Mouse (Mus musculus) gastrocnemius, postnatal 10 days (tissue): Measurements from ENCODE around the gene Cxxc4. TPM values are rescaled to one million over a fixed set of nuclear protein-coding genes. Genes with fewer than 3 reads are reported as not detected.
"Not testable (repeated sequence)": the region's sequence is repeated elsewhere in the genome, so short reads cannot be mapped to it uniquely, and the experiment has no call there.

ENCODE experiments used
- DNase-seq: peaks from one replicate; pipeline ENCODE4 v3.0.0; 2021; ENCODE audit warnings: mixed read lengths
- long read RNA-seq, 2 experiments: library from polyadenylated mRNA; stranded (forward); transcript quantifications; one replicate each; pipeline ENCODE4 v2.0.0; 2021
- total RNA-seq, 2 experiments: library from RNA; stranded (reverse); gene quantifications; 2 replicates each; pipeline ENCODE4 v1.2.3; 2021

The Cxxc4 gene
- total RNA-seq, result 1 to 10 TPM in 1 of 2 experiments, under 1 TPM in 1; 0.82 to 1.3 TPM
- long read RNA-seq, experiment 1, partial matches to known transcripts, result 0 of 1 reads
- long read RNA-seq, experiment 1, other reads (novel, unspliced or antisense), result 1 of 1 reads
- long read RNA-seq, experiment 2, result 0 reads

DNA sequence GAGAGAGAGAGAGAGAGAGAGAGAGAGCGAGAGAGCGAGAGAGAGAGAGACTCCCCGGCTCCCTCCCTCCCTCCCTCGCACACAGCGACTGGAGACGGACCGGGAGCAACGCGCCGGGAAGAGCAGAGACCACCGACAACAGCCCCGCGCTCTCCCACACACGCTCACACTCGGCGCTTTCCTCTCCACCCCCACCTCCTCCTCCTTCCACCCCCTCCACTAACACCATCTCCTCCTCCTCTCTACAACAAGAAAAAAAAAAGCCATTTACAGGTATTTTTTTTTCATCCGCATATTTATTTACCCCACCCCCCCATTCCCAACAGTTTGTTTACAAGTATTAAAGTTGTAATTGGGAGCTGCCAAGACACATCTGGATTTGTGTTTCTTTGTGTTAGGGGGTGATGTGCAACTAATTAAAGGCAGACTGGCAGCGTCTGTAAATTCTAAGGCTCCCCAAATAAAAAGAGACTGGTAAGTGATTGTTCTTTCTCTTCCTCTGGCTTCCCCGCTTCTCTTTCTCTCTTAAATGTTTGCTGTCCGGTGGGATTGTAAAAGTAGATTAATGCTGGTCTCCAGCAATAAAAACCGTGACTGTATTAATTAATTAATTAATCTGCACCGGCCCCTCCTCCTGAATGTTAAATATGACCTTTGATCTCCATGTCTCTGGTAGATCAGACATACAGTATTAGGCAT lies at the start of gene Cxxc4:
TSS of gene Cxxc4 (plus strand) at position 71 of the 699 bp plus-strand sequence.
- DNase-seq, result no peak

- DNase-seq, result no peak
Observed at GRCm38 (mm10) chr3:134188979-134189946, 47.0 kb upstream of the Cxxc4 start.

DNA sequence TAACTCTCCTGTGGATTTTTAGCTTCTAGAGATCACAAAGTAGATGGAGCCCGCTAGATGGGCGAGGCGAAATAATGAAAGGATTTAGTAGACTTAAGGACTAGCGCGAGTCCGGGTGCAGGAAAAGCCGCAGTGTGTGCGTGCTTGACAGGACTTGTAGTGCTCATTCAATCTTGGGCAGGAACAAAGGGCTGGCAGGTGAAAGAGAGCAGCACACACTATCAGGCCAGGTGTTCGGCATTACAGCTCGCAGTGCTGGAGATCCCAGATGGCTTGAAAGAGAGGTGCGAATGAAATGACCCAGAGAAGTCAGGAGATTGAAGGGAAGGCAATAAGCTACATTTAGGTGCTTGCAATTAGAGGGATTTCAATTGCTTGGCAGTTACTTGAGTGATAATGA lies 46.2 kb upstream of the Cxxc4 start:
- DNase-seq, result no peak

DNA sequence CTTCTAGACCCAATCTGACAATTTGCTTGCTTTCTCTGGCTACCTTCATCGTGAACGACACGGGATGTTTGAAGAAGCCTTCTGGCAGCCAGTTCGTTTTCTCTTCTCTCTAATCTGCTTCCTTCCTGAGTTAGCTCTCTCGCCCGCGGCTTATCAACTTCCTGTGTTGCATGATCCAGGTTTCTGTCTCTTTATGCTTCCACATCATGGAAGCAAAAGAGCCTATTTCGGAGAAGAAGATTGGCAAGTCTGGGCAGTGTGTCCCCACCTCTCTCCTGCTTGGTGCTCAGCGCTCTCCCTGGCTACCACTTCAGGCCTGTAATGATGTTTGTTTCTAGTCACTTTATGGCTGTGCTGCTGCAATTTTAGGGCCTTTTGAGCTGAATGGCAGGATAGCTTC lies 36.4 kb upstream of the Cxxc4 start:
- no peak for DNase-seq

GRCm38 (mm10) chr3:134206624-134207023 lies 29.7 kb upstream of the Cxxc4 start:
- no peak for DNase-seq

- no peak for DNase-seq
Observed at GRCm38 (mm10) chr3:134210950-134211349, 25.3 kb upstream of the Cxxc4 start.

- not testable (repeated sequence) for DNase-seq
Observed at GRCm38 (mm10) chr3:134219881-134220280, 16.4 kb upstream of the Cxxc4 start.

- DNase-seq, result no peak
Observed at GRCm38 (mm10) chr3:134221002-134221401, 15.3 kb upstream of the Cxxc4 start.

DNA sequence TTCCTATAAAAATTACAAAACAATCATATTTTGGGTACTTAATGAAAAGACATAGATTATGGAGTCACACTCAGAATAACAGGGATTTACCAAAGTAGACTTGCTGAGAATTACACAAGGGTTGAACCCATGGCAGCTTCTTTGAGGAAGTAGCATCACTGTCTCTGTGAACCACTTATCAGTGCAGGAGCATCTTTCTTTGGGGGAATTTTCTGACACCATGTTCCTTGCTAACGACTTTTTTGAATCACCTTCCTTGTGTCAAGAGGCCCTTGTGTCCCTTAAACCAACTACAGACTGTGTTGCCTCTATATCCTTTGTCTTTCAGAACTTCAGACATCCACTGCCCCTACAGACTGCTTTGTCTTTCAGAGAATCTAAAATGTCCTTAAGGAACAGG lies 13.7 kb upstream of the Cxxc4 start:
- no peak for DNase-seq

DNA sequence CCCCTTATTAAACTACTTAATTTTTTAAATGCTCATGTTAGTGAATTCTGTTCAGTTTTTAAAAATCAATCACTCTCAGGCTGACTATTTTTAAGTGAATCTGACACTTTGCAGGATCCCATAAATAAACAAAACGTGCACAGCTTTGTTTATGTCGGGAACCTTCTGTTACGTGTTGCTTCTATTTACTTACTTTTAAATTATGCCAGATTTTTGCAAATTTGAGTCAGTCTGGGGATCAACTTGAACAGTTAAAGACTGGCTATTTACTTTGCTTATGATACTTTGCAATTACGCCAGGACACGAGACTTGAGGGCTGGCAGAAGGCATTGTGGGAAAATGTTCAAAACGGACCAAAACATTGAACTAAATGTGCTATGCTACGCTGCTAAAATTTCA lies 12.3 kb upstream of the Cxxc4 start:
- no peak for DNase-seq

- DNase-seq, result no peak
Observed at GRCm38 (mm10) chr3:134225928-134226327, 10.4 kb upstream of the Cxxc4 start.

DNA sequence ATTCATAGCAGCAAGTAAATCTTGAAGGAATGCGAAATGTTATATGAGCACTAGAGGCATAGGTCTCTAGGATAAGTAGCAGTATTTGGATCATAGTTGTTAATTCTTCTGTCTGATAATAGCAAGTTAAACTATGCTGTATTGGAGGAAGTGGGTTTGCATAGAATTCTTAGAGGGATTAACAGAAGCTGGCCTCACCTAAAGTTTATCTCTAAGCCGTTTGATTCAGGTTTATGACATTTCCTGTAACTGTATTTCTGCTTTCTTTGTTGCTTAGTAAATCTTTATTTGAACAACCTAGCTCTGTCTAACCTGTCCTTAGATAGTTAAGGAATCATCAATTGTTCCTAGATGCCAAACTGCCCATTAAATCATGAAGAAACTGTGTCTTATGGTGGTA lies 3.5 kb upstream of the Cxxc4 start:
- DNase-seq, result no peak

DNA sequence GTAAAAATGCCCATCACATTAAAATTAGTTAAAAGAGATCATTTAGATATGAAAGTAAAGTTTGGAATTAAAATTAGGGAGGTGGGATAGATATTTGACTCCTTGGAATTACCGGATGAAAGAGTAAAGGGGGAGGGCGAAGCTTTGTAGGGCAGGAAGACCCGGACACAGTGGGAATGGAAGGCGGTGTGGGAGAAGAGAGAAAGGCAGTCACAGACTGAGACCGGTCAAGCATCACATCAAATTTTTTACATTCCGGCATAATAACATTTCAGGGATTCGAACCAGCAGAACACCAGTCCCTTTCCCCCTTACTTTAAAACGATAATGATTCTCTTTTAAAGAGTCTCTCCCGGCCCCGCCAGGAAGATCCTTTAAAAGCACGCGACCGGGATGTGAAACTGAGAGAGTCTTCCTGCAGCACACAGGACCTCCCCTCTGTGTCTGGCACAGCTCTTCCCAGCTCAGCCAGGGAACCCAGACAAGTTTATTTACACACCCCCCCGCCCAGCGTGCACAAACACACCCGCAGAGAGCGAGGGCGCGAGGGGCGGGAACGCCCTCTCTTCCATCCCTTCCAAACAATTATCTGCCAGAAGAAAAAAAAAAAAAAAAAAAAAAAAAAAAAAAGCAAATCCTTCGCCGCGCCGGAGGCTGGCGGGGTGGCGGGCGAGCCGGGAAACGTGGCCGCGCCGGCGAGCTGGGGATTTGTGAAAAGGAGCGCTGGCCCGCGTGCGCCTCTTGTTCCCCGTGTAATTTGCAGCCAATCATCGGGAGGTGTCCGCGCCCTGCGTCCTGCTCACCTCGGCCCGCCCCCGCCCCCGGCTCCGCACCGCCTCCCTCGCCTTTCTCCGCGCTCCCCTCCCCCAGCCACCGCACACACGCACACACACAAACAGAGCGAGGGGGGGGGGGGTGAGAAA lies 532 bp upstream of the Cxxc4 start:
- DNase-seq, result peak; percentile 49

DNA sequence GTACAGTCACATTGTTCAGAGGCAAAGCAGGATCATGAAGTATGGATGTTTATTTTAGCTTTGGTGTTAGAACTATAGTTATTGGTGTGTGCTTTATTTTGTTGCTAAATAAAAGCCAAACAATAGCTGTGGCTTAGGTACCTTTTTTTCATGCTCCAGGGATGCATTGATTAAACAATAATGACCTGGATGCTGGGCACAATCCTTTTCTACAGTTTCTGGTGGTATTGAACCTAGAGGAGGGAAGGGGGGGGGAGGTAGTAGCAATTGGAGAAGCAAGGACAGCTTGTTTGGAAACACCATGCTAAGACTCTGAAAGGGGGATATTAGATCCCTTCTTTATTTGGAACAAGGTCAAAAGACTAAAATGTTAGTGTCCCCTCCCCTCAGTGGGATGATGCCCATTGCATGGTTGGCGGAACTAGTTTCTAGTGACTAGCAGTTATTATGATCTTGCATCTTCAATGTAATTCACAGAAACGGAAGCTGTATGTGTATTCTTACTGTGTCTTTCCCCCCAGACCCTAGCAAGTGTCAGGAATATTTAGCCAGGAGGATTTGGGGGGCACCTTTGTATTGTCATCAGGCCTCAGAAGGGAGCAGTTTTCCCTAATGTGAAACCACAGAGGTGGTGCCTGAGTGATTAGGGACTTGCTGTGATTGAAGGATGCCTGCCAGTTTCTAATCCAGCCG lies 975 bp downstream of the Cxxc4 start:
- no peak for DNase-seq

GRCm38 (mm10) chr3:134238621-134239310 lies 2.5 kb downstream of the Cxxc4 start:
- no peak for DNase-seq

DNA sequence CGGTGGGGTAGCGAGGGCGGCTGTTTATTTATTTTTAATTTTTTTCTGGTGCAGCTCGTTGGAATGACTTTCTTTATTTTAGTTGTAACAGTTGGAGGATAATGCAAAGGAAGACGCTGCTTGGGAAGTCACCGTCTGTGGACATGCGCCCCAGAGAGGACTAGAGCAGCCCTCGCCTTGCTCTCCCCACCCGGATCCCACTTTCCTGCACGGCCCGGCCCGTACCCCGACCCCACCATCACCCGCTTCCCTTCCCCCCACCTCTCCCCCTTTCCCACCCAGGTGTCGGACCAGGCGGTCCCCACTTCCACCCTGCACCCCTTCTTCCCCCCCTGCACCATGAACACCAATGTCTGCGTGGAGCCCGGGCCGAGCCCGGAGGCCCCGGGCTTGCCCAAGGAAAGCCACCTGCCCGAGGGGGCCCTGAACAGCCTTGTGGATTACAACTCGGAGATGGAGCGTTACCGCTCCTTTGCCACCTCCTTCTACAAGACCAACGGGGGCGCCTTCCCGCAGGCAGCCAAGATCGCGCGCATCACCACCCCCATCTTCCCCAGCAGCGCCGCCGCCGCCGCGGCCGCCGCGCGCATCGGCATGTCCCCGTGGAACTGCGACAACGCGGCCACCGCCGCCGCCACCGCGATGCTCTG lies 3.2 kb downstream of the Cxxc4 start:
- DNase-seq, result peak; percentile 46

GRCm38 (mm10) chr3:134239971-134240717 lies 3.9 kb downstream of the Cxxc4 start:
- peak; percentile 65 for DNase-seq

GRCm38 (mm10) chr3:134240718-134241025 lies 4.4 kb downstream of the Cxxc4 start:
- DNase-seq, result no peak

DNA sequence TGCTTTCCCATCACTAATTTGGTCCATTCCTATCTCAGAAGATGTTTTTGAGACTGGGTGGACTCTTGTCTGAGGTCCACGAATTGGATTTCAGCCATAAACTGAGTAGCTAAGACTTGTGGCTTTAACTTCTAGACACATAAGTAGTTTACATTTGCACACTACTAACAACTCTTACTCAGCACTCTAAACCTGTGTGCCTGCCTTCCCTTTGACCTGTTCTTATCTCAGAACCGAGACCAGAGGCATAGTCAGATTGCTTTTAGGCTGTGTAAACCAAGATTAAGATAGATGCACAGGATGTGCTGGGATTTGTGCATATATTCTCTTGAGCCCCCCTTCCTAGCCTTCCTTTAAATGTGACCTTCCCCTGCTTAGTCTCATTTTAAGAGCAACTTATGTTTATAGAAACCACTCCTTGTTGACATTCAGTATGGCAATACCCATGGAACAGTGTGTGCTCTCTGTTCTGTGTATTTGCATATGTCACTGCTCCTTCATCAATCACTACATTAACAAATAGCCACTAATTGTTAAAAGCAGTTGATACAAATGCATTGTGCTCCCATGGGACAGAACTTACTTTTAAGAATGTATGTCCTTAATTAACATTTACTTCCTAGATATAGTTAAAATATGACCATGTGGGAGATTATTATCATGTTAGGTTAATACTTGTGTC lies 7.0 kb downstream of the Cxxc4 start:
- DNase-seq, result no peak
